Mouse (Mus musculus) inflammation-experienced regulatory T-cells, adult 6 months (primary cell): ENCODE measurements around the gene Gstm7. TPM values are rescaled to one million over a fixed set of nuclear protein-coding genes. Genes with fewer than 3 reads are reported as not detected.

Experiments used
- polyA plus RNA-seq, 3 experiments: library from polyadenylated mRNA; unstranded; fragments of 100-300 nt; shearing (Covaris generic); gene quantifications; one replicate each; pipeline ENCODE4 v1.2.1; 2017

Gene Gstm7
- polyA plus RNA-seq, 3 experiments from 2014 or later = 1.5 TPM; not detected in 2

Other genes starting within 250 kb of the Gstm7 start
- 10 to 100 TPM; 17.5 to 22.8 (median 19.6) TPM for gene Ahcyl1, start 235.3 kb downstream of the Gstm7 start, polyA plus RNA-seq
- gene Csf1, start 171.3 kb downstream of the Gstm7 start, polyA plus RNA-seq = 10 to 100 TPM; 15.5 to 53.7 (median 20.5) TPM
- gene Eps8l3, start 54.6 kb downstream of the Gstm7 start, polyA plus RNA-seq = not detected
- gene Gstm5, start 36.0 kb downstream of the Gstm7 start, polyA plus RNA-seq = 1 to 10 TPM in 1 of 3 experiments, not detected in 2; 1.4 TPM
- gene Gstm6, start 11.9 kb upstream of the Gstm7 start, polyA plus RNA-seq = not detected
- not detected for gene Gstm3, start 37.5 kb upstream of the Gstm7 start, polyA plus RNA-seq
- gene Gstm2, start 54.6 kb upstream of the Gstm7 start, polyA plus RNA-seq = not detected
- 1 to 10 TPM; 1.1 to 2.7 (median 1.4) TPM for gene Gstm1, start 86.2 kb upstream of the Gstm7 start, polyA plus RNA-seq
- gene Gstm4, start 113.1 kb upstream of the Gstm7 start, polyA plus RNA-seq = 1 to 10 TPM; 3.1 to 5.5 (median 5.0) TPM
- 10 to 100 TPM; 15.6 to 26.4 (median 18.1) TPM for gene Ampd2, start 154.8 kb upstream of the Gstm7 start, polyA plus RNA-seq
- gene Gnat2, start 161.0 kb upstream of the Gstm7 start, polyA plus RNA-seq = not detected
- gene Gnai3, start 214.3 kb upstream of the Gstm7 start, polyA plus RNA-seq = 100 to 1,000 TPM in 1 of 3 experiments, 10 to 100 TPM in 2; 90.7 to 140 (median 97.6) TPM
- gene Gpr61, start 223.1 kb upstream of the Gstm7 start, polyA plus RNA-seq = not detected